Mouse (Mus musculus): ENCODE measurements around the gene Gm14459.
"Not testable (repeated sequence)": the region's sequence is repeated elsewhere in the genome, so short reads cannot be mapped to it uniquely, and the experiment has no call there.

Gm14459 gene

DNA sequence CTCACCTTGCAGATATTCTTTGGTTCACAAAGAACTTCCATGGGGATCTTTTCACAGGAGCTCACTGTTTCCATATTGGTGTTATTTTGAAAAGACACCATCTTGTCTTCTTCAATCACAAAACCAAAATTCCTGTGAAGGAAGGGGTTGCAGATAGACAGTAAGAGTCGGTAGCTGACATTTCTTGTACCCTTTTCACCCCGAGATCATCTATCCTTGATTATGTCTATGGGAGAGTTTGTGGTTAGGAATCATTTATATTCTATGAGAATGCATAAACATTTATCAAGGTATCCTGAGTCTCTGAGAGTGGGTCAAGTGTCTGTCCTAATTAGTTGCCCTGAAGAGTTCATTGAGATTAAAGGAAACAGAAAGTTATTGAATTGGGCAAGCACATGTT, at the start of gene Gm14459:
Gene Gm14459, minus strand, starts transcription at position 101 of the 400 bp plus-strand sequence.
- no peak for DNase-seq (ENCODE audit: low spot score)

DNA sequence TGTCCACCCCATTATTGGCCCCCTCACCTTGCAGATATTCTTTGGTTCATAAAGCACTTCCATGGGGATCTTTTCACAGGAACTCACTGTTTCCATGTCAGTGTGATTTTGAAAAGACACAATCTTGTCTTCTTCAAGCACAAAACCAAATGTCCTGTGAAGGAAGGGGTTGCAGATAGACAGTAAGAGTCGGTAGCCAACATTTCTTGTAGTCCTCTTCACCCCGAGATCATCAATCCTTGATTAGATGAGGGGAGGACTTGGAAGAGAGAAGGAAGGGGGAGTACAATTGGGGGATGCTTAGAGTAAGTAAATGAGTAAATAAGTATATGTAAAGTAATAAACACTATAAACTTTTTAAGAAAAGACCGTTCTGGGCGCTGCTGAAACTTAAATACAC, 23.4 kb upstream of the Gm14459 start, which contains the start of gene Ssxb6:
Gene Ssxb6, minus strand, starts transcription at position 101 of the 400 bp plus-strand sequence.
- DNase-seq (ENCODE audit: low spot score) = not testable (repeated sequence)

Measured in testis, postnatal 10 days (tissue).